Mouse (Mus musculus) liver, postnatal 0 days (tissue): Measurements from ENCODE around the gene Cp. TPM values are rescaled to one million over a fixed set of nuclear protein-coding genes. Genes with fewer than 3 reads are reported as not detected.

Experiments used
- ATAC-seq: fragments of 200-750 bp; cut with Nextera tagmentation; 2 replicates; pipeline ENCODE4 v1.8.0; 2017; ENCODE audit warnings: mild to moderate bottlenecking, moderate library complexity
- DNase-seq: peaks from one replicate; pipeline ENCODE4 v3.0.0-alpha.2; 2016
- H3K27ac ChIP-seq: fragments of 300-500 bp; sonication (generic); 2 replicates; pipeline ENCODE4 v1.5.1; 2014; ENCODE audit warnings: antibody characterized with exemption, moderate library complexity, mild to moderate bottlenecking, low read depth
- H3K27me3 ChIP-seq: fragments of 300-500 bp; sonication (generic); 2 replicates; pipeline ENCODE4 v1.6.1; 2014; ENCODE audit warnings: low read length, control low read depth, mixed read lengths; ENCODE audit not compliant: insufficient read depth
- H3K36me3 ChIP-seq: fragments of 300-500 bp; sonication (generic); replicated peaks from 2 replicates; pipeline ENCODE4 v1.6.1; 2014; ENCODE audit warnings: mild to moderate bottlenecking, control low read depth, low read length, moderate library complexity, mixed read lengths; ENCODE audit not compliant: insufficient read depth
- H3K4me1 ChIP-seq: fragments of 300-500 bp; sonication (generic); 2 replicates; pipeline ENCODE4 v1.6.1; 2014; ENCODE audit warnings: antibody characterized with exemption, mild to moderate bottlenecking, control low read depth; ENCODE audit not compliant: insufficient read depth
- H3K4me2 ChIP-seq: fragments of 300-500 bp; sonication (generic); 2 replicates; pipeline ENCODE4 v1.6.1; 2014; ENCODE audit warnings: low read depth, mild to moderate bottlenecking, low read length, moderate library complexity, mixed read lengths
- H3K4me3 ChIP-seq: fragments of 300-500 bp; sonication (generic); 2 replicates; pipeline ENCODE4 v1.5.1; 2014; ENCODE audit warnings: low read depth, low read length
- H3K9ac ChIP-seq: fragments of 300-500 bp; sonication (generic); replicated peaks from 2 replicates; pipeline ENCODE4 v1.6.1; 2014; ENCODE audit warnings: mild to moderate bottlenecking, moderate library complexity
- H3K9me3 ChIP-seq: fragments of 300-500 bp; sonication (generic); 2 replicates; pipeline ENCODE4 v1.6.1; 2016; ENCODE audit warnings: mild to moderate bottlenecking, control low read depth, low read length, mixed read lengths
- CTCF ChIP-seq: sonication (generic); IDR thresholded peaks from 2 replicates; pipeline ENCODE4 v1.5.1; 2016; ENCODE audit warnings: antibody characterized with exemption, low read depth
- EP300 ChIP-seq: IDR thresholded peaks from 2 replicates; pipeline ENCODE4 v1.6.1; 2016; ENCODE audit warnings: antibody characterized with exemption, low read depth, mild to moderate bottlenecking
- WGBS: fragments of 180-500 bp; shearing (Covaris S2); extraction: QIAGEN DNeasy Blood & Tissue Kit; methylation state at CpG from one replicate; pipeline ENCODE4 v1.1.7; 2014; ENCODE audit not compliant: insufficient replicate concordance; 5-methylcytosine and 5-hydroxymethylcytosine counted together
- polyA plus RNA-seq: library from polyadenylated mRNA; unstranded; fragments of >200 nt; fragmentation: Nextera tagmentation; extraction: Ambion mirVana; gene quantifications from 2 replicates; pipeline ENCODE4 v1.2.1, GENCODE M21; 2015

The Cp gene
- polyA plus RNA-seq, 1 experiment from 2014 or later = 272 TPM

- Histone ChIP-seq H3K9ac (no peak overlapping the region), H3K27ac (no peak overlapping the region), H3K36me3 (peaks cover 43% of the 10 kb centered on the region), H3K4me3 (no peak overlapping the region), H3K27me3 (no peaks in the 10 kb centered on the region), H3K4me2 (no peak overlapping the region), H3K4me1 (no peaks in the 10 kb centered on the region), H3K9me3 (no peaks in the 10 kb centered on the region)
- no peak for DNase-seq
- 87% methylated on average over 2 of the region's 2 CpGs for WGBS
- TF ChIP-seq CTCF (no peak), EP300 (no peak)
- no peak for ATAC-seq
Measured at GRCm38 (mm10) chr3:20014454-20014853, 57.6 kb downstream of the Cp start.

GRCm38 (mm10) chr3:20018076-20018475 is 61.2 kb downstream of the Cp start:
- DNase-seq = no peak
- H3K4me2 ChIP-seq = no peak overlapping the region
- H3K27me3 ChIP-seq = no peaks in the 10 kb centered on the region
- peaks cover 46% of the 10 kb centered on the region for H3K36me3 ChIP-seq
- no peaks in the 10 kb centered on the region for H3K4me1 ChIP-seq
- TF ChIP-seq CTCF (no peak), EP300 (no peak)
- 68% methylated on average over 8 of the region's 8 CpGs for WGBS
- H3K9me3 ChIP-seq = no peaks in the 10 kb centered on the region
- ATAC-seq = no peak
- no peak overlapping the region for H3K27ac ChIP-seq
- H3K9ac ChIP-seq = no peak overlapping the region
- H3K4me3 ChIP-seq = no peak overlapping the region

GRCm38 (mm10) chr3:20023832-20024231 is 67.0 kb downstream of the Cp start:
- ATAC-seq (no peak), DNase-seq (no peak)
- Histone ChIP-seq H3K27me3 (no peaks in the 10 kb centered on the region), H3K9me3 (no peaks in the 10 kb centered on the region), H3K4me3 (no peak overlapping the region), H3K27ac (no peak overlapping the region), H3K4me1 (0 out of 2 replicates have a peak, but pooled peaks cover 2% of the 10 kb centered on the region), H3K4me2 (no peak overlapping the region), H3K9ac (no peak overlapping the region), H3K36me3 (peaks cover 46% of the 10 kb centered on the region)
- WGBS = 80% methylated on average over 1 of the region's 1 CpGs
- TF ChIP-seq CTCF (no peak), EP300 (no peak)

GRCm38 (mm10) chr3:20026481-20026880 is 69.6 kb downstream of the Cp start:
- H3K27ac ChIP-seq = peak overlapping the region; percentile 65
- no peak for TF ChIP-seq CTCF
- TF ChIP-seq EP300 = no peak

GRCm38 (mm10) chr3:20026996-20027689 is 70.3 kb downstream of the Cp start:
- Histone ChIP-seq H3K9me3 (no peaks in the 10 kb centered on the region), H3K27ac (peak overlapping the region; percentile 65), H3K9ac (no peak overlapping the region), H3K4me3 (no peak overlapping the region), H3K4me2 (no peak overlapping the region), H3K4me1 (0 out of 2 replicates have a peak, but pooled peaks cover 2% of the 10 kb centered on the region), H3K36me3 (peaks cover 40% of the 10 kb centered on the region), H3K27me3 (no peaks in the 10 kb centered on the region)
- ATAC-seq = peak; percentile 76
- TF ChIP-seq EP300 (no peak), CTCF (no peak)
- WGBS = 56% methylated on average over 8 of the region's 8 CpGs
- no peak for DNase-seq

More at GRCm38 (mm10) chr3:20026481-20026880, 69.6 kb downstream of the Cp start:
- Histone ChIP-seq H3K27me3 (no peaks in the 10 kb centered on the region), H3K4me3 (no peak overlapping the region), H3K9me3 (no peaks in the 10 kb centered on the region), H3K36me3 (peaks cover 42% of the 10 kb centered on the region), H3K4me2 (no peak overlapping the region), H3K4me1 (0 out of 2 replicates have a peak, but pooled peaks cover 2% of the 10 kb centered on the region), H3K9ac (no peak overlapping the region)
- ATAC-seq = no peak
- no peak for DNase-seq

GRCm38 (mm10) chr3:20027788-20028187 is 70.9 kb downstream of the Cp start:
- Histone ChIP-seq H3K9me3 (no peaks in the 10 kb centered on the region), H3K36me3 (peaks cover 33% of the 10 kb centered on the region), H3K4me2 (no peak overlapping the region), H3K27me3 (no peaks in the 10 kb centered on the region), H3K9ac (no peak overlapping the region), H3K27ac (peak overlapping the region; percentile 55), H3K4me1 (0 out of 2 replicates have a peak, but pooled peaks cover 2% of the 10 kb centered on the region), H3K4me3 (no peak overlapping the region)
- no peak for ATAC-seq
- TF ChIP-seq EP300 (no peak), CTCF (no peak)
- WGBS = 81% methylated on average over 5 of the region's 5 CpGs
- DNase-seq = no peak
